Mouse (Mus musculus) skeletal muscle tissue, adult 2 months (tissue): ENCODE data around the gene Trim44.

ENCODE experiments used
- DNase-seq: peaks from one replicate; pipeline ENCODE4 v3.0.0-alpha.2; 2012; ENCODE audit warnings: low read depth, low spot score

The Trim44 gene

DNA sequence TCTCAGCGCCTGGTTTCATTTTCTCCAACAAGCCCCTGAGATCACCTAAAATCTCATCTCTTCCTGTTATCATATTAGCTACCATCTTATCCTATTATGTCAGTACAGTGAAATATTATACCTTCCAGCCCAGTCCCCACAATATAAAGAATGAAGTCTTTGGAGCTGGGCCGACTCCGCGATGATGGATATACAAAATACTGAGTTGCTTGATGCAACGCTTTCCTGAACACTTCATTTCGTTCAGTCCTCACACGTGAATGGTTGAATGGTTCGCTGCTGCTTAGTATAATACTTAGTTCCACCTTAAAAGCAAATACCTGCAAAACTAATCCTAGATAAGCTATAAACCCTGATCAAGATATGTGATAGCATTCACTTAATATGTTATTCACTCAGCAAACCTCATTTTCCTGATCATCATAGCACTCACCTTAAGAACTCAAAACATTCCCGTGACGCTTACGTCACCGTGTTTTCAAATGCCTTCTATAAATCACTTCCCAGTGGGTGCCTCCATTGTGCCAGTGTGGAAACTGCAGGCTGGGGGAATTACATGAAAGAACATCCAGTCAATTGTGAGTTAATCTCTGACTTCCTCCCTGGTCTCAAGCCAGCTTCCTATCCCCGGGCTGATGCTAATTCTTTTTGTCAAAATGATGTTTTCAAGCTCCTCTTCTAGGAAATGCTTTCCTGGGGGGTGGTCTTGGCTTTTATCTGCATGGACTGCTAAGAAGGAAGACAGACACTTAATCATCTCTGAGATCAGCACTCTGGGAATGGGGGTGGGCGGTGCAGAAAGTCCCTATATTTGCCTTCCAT is at the start of gene Trim44:
TSS of gene Trim44 (minus strand) at position 466 of the 822 bp plus-strand sequence.
- DNase-seq = no peak

DNA sequence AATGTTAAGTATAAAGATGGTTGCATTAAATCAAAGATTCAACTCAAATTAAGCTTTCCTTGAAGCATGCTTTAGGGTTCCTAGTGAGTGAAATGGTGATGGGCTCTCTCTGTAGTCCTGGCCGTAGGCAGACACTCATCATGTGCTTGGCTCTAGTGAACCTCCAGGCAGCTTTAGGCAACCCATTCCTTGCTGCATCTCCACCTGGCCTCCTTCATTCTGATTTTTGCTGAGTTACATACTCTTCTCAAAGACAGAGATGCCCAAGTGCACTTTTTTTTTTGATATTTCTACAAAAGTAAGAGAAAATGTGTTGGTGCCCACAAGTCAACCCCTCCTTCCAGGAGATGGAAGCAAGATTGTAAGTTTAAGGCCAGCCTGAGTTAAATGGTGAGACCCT is 47.5 kb upstream of the Trim44 start:
- DNase-seq = no peak

- no peak for DNase-seq
Observed at GRCm38 (mm10) chr2:102453447-102453846, 45.8 kb upstream of the Trim44 start.

DNA sequence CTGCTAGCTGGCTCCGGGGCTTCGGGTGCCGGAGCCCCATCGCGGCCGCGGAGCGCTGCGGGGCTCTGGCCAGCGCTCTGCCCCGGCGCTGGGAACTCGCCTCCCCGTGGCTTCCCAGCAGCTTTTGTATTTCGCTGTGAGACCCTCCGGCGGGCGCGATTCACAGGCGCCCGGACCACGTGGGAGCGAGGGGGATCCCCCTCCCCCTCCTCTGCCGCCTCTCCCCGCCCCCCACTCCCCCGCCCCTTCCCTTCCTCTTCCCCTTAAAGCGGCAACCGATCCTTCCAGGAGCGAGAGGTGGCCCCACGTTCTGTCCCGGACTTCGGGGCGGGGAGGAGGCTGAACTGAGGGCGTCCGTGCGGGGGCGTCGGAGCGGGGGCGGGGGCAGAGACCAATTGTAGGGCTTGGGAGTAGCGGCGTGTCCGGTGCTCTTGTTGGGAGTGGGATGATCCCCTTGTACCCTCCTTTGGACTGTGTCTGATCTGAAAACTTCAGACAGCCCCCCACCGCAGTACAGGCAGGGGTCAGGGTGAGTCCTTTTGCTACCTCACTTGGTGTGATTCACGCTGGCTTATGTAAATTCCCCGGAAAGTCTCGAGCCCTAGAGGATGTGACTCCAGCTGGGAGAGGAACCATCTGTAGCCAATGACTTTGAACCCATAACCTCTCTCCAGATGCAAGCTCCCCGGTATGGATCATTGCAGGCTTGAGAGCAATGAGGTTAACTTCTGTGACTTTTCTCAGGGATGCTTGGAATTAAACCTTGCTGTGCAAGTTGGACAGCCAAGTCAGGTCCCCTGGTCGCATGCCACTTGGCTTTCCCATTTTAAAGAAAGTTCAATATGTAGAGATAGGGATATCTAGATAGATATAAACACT is 44.3 kb upstream of the Trim44 start, which contains the start of gene Fjx1:
TSS of gene Fjx1 (minus strand) at position 829 of the 879 bp plus-strand sequence.
- DNase-seq = no peak

- DNase-seq = no peak
Observed at GRCm38 (mm10) chr2:102450761-102451670, 43.4 kb upstream of the Trim44 start.

GRCm38 (mm10) chr2:102450248-102450760 is 42.7 kb upstream of the Trim44 start:
- DNase-seq = no peak

DNA sequence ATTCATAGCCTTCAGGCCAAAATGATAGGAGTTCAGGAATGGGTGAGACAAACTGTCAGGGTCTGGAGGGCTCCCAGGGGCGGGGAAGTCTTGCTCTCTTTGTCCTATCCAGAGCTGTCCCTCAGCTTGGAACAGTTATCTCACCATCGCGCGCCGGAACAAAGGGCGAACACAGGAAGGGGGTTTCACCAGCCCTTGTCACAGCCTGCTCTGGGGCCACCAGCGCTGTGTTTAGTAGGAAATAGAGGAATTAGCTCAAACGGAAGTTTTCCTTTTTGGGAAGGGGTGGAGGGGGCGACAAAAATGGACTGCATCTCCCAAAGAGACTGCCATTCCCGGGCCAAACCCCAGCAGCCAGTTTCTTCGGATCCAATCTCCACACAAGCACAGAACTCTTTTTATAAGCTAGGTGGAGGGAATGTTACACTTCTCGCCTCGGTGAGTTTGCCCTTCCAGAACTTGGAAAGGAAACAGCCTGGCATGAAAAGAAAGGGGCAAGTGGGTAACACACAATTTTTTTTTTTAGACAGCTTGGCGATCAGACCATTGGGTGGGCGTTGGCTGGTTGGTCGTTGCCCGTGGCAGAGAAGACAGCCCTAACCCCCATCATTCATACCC is 42.1 kb upstream of the Trim44 start:
- no peak for DNase-seq

DNA sequence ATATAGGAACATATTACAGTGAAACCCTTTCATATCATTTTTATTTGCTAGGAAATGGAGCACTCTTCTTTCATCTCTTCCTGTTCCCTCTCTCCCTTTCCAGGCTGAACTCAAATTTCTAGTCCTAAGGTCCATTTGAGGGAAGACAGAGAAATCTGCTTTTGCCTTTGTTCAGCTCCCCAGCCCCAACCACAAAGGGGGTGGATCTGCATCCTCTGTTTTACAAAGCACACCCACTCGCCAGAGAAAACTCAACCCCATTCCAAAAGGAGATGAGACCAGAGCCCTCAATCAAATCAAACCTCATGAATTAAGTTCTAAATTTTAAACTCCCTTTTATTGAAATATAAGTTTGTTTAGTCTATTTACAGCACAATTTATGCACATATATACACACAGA is 41.4 kb upstream of the Trim44 start:
- no peak for DNase-seq

GRCm38 (mm10) chr2:102447831-102448230 is 40.2 kb upstream of the Trim44 start:
- DNase-seq = no peak

- no peak for DNase-seq
Observed at GRCm38 (mm10) chr2:102446851-102447250, 39.2 kb upstream of the Trim44 start.

DNA sequence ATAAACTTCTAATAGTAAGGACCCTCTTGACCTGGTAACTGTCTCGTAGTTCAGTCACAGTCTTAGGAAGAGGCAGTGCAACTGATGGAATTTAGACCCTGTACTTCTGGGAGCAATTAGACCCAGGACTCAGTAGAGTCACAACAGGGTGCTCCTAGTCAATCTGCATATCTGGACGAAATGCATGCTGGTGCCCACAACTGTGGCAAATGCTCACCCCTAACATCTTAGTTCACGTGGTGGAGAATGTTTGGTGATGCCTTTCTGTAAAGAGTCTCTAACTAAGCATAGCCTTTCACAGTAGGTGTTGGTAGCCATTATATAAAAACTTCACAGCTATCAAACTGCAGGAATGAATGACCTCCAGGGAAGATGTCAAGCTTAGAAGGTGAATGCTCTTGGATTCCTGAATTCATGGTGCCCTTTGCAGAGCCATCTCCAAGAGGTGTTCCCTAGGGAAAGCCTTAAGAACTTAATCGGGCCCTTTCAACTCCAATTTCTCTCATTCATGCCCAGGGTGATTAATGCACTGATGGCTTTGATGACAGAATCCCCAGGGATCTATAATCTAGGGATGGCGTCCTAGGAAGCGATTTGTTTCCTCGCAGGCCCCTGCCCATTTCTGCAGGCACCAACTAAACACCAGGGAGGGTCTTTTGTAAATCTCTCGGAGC is 29.9 kb upstream of the Trim44 start:
- DNase-seq = no peak

DNA sequence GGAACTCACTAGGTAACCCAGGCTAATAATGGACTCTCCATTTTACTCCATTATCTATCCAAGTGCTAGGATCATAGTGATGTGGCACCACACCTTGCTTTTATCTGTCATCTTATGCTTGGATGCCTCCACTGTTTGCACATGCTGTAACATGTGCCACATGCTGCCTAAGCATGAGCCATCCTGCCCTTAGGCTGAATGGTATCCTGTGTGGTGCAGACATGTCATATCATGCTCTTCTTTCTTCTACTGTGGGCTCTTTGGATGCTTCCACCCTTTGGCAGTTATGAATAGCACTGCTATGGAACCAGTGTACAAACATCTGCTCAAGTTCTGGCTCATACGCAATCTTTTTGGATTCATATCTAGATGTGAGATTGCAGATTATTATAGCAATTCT is 26.3 kb upstream of the Trim44 start:
- DNase-seq = no peak

DNA sequence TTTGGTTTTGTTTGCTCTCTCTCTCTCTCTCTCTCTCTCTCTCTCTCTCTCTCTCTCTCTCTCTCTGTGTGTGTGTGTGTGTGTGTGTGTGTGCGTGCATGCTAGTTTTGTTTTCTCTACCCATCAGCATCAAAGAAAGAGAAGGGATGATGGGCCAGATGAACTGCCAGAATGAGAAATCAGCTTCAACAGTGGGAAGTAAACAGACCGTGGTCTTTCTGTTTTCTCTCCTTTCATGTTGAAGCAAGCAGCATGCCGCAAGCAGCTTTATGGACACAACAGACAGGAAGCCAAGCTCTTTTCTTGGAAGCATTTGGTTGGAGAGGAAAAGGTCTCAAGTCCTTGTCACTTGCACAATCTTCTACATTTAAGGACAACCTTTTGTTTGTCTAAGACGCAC is 23.5 kb upstream of the Trim44 start:
- no peak for DNase-seq

- DNase-seq = no peak
Observed at GRCm38 (mm10) chr2:102427974-102428373, 20.3 kb upstream of the Trim44 start.

DNA sequence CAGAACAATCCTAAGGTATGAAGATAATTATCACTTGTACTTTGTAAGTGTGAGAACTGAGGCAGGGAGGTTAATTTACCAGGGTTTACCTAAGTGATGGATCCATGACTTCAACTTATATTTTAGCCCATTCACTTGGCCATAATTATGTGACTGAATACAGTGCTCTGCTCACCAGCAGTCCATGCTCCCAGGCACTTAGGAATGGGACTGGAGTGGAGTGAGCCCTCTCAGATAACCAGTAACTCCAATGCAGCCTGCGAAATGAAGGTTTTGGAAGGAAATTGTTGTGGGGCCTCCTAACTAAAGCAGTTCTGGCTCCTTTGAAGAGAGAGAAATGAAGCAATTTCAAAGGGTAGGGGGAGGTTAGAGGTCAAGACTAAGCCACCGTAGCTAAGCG is 18.8 kb upstream of the Trim44 start:
- no peak for DNase-seq

DNA sequence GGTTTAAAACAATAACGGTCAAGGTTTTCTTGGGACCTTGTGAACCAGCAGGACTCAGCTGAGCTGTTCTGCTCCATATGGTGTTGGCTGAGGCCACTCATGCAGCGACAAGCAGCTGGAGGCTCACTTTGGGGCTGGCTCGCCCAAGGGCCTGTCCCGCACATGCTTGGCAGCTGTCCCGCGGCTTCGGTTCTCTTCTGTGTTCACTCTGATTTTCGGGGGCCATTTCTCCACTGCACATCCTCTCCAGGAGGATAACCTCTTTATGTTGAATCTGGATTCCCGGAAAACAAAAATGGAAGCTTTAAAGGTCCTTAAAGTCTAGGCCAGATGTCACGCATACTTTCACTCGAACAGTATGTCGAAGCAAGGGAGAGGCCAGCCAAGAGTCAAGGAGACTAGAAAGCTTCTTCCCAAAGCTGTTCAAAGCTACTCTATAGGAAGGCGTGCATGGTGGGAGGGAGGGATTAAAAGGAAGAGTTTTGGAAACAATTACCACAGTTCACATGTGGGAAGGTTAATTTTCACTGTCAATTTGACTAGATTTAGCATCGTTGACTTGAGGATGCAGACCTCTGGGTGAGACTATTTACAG is 8.6 kb upstream of the Trim44 start:
- no peak for DNase-seq

- DNase-seq = no peak
Observed at GRCm38 (mm10) chr2:102412738-102413137, 5.1 kb upstream of the Trim44 start.

- no peak for DNase-seq
Observed at GRCm38 (mm10) chr2:102410615-102411014, 3.0 kb upstream of the Trim44 start.

DNA sequence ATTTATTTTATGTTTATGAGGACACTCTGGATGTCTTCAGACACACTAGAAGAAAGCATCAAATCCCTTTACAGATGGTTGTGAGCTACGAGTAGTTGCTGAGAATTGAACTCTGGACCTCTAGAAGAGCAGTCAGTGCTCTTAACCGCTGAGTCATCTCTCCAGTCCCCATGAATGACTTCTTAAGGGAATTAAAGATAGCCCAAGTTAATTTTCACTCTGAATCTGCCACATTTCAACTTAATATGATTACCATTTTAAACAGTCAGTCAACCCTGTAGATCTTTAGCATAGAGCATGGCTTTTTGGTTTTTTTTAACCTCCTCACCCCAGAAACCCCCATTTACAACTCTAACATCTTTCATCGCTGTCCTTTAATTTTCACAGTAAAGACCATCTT is 2.1 kb upstream of the Trim44 start:
- no peak for DNase-seq
